Mouse (Mus musculus): ENCODE results near the gene Rnf185. TPM values are rescaled to one million over a fixed set of nuclear protein-coding genes. Genes with fewer than 3 reads are reported as not detected.

Gene Rnf185
- polyA plus RNA-seq, 1 experiment from 2014 or later: 27.6 TPM

GRCm38 (mm10) chr11:3412111-3412510, 40.1 kb downstream of the Rnf185 start:
- H3K9ac ChIP-seq: no peak overlapping the region
- H3K4me3 ChIP-seq (replicated peaks): no peak overlapping the region
- peaks cover 10% of the 10 kb centered on the region; the same call in 1 of the 2 replicates for H3K36me3 ChIP-seq
- no peaks in the 10 kb centered on the region for H3K9me3 ChIP-seq
- no peak for ATAC-seq (ENCODE audit: insufficient read depth, low FRiP score, low read depth)
- H3K4me1 ChIP-seq: peaks cover 14% of the 10 kb centered on the region
- no peak overlapping the region for H3K4me2 ChIP-seq
- H3K27me3 ChIP-seq (replicated peaks): no peaks in the 10 kb centered on the region
- 72% methylated on average over 3 of the region's 3 CpGs for WGBS
- H3K27ac ChIP-seq: no peak overlapping the region

GRCm38 (mm10) chr11:3408997-3409732, 43.0 kb downstream of the Rnf185 start, which contains the start of gene Limk2:
TSS of gene Limk2 (minus strand) at chr11:3409189.
- Histone ChIP-seq H3K27me3 (replicated peaks) (no peaks in the 10 kb centered on the region), H3K27ac (peak within 1 kb of the TSS; percentile 79), H3K4me1 (peaks cover 14% of the 10 kb centered on the region), H3K4me3 (replicated peaks) (peak within 1 kb of the TSS; percentile 72), H3K4me2 (peak within 1 kb of the TSS; percentile 67), H3K9me3 (no peaks in the 10 kb centered on the region), H3K9ac (peak within 1 kb of the TSS; percentile 64), H3K36me3 (no peaks in the 10 kb centered on the region)
- WGBS: 3% methylated on average over 45 of the region's 45 CpGs
- peak; percentile 96 for ATAC-seq (ENCODE audit: insufficient read depth, low FRiP score, low read depth)

- WGBS: 4% methylated on average over 34 of the region's 34 CpGs
- no peak for ATAC-seq (ENCODE audit: insufficient read depth, low FRiP score, low read depth)
These were observed 43.8 kb downstream of the Rnf185 start for GRCm38 (mm10) chr11:3408131-3408996.

GRCm38 (mm10) chr11:3404287-3405047, 47.7 kb downstream of the Rnf185 start:
- 76% methylated on average over 7 of the region's 7 CpGs for whole genome bisulfite sequencing
- no peaks in the 10 kb centered on the region for H3K36me3 ChIP-seq
- no peaks in the 10 kb centered on the region for H3K9me3 ChIP-seq
- H3K4me3 ChIP-seq (replicated peaks): no peak overlapping the region
- no peak overlapping the region for H3K27ac ChIP-seq
- no peaks in the 10 kb centered on the region for H3K27me3 ChIP-seq (replicated peaks)
- H3K4me1 ChIP-seq: peaks cover 12% of the 10 kb centered on the region
- no peak for ATAC-seq (ENCODE audit: insufficient read depth, low FRiP score, low read depth)
- H3K9ac ChIP-seq: no peak overlapping the region
- H3K4me2 ChIP-seq: no peak overlapping the region

More at GRCm38 (mm10) chr11:3408131-3408996, 43.8 kb downstream of the Rnf185 start:
- H3K27ac ChIP-seq: peak overlapping the region; percentile 79
- H3K27me3 ChIP-seq (replicated peaks): no peaks in the 10 kb centered on the region
- peaks cover 14% of the 10 kb centered on the region for H3K4me1 ChIP-seq
- peak overlapping the region; percentile 72 for H3K4me3 ChIP-seq (replicated peaks)
- H3K36me3 ChIP-seq: no peaks in the 10 kb centered on the region
- H3K4me2 ChIP-seq: peak overlapping the region; percentile 67
- H3K9ac ChIP-seq: peak overlapping the region; percentile 64
- H3K9me3 ChIP-seq: no peaks in the 10 kb centered on the region

GRCm38 (mm10) chr11:3403024-3403423, 49.1 kb downstream of the Rnf185 start:
- H3K27me3 ChIP-seq (replicated peaks): no peaks in the 10 kb centered on the region
- ATAC-seq (ENCODE audit: insufficient read depth, low FRiP score, low read depth): peak; percentile 64; the same call in 1 of the 2 replicates
- no peaks in the 10 kb centered on the region for H3K36me3 ChIP-seq
- 74% methylated on average over 3 of the region's 3 CpGs for WGBS
- H3K9me3 ChIP-seq: no peaks in the 10 kb centered on the region
- H3K4me1 ChIP-seq: peaks cover 5% of the 10 kb centered on the region
- no peak overlapping the region for H3K27ac ChIP-seq
- H3K9ac ChIP-seq: no peak overlapping the region
- H3K4me2 ChIP-seq: no peak overlapping the region
- no peak overlapping the region for H3K4me3 ChIP-seq (replicated peaks)

- Histone ChIP-seq H3K27ac (peak overlapping the region; percentile 67), H3K4me3 (replicated peaks) (no peak overlapping the region), H3K4me2 (no peak overlapping the region), H3K4me1 (peaks cover 4% of the 10 kb centered on the region; the same call in 1 of the 2 replicates), H3K27me3 (replicated peaks) (no peaks in the 10 kb centered on the region), H3K9me3 (no peaks in the 10 kb centered on the region), H3K36me3 (no peaks in the 10 kb centered on the region), H3K9ac (no peak overlapping the region)
- 52% methylated on average over 1 of the region's 1 CpGs for WGBS
- ATAC-seq (ENCODE audit: insufficient read depth, low FRiP score, low read depth): peak; percentile 75
These were observed 53.8 kb downstream of the Rnf185 start for GRCm38 (mm10) chr11:3398318-3398717.

GRCm38 (mm10) chr11:3396562-3396961, 55.6 kb downstream of the Rnf185 start:
- Histone ChIP-seq H3K27ac (no peak overlapping the region), H3K9ac (no peak overlapping the region), H3K36me3 (no peaks in the 10 kb centered on the region), H3K9me3 (no peaks in the 10 kb centered on the region), H3K27me3 (replicated peaks) (no peaks in the 10 kb centered on the region), H3K4me3 (replicated peaks) (no peak overlapping the region), H3K4me1 (peaks cover 8% of the 10 kb centered on the region; the same call in 1 of the 2 replicates), H3K4me2 (no peak overlapping the region)
- WGBS: 78% methylated on average over 8 of the region's 8 CpGs
- ATAC-seq (ENCODE audit: insufficient read depth, low FRiP score, low read depth): no peak

- no peak for ATAC-seq (ENCODE audit: insufficient read depth, low FRiP score, low read depth)
- peaks cover 8% of the 10 kb centered on the region; the same call in 1 of the 2 replicates for H3K4me1 ChIP-seq
- H3K27me3 ChIP-seq (replicated peaks): no peaks in the 10 kb centered on the region
- H3K9me3 ChIP-seq: no peaks in the 10 kb centered on the region
- H3K4me3 ChIP-seq (replicated peaks): no peak overlapping the region
- 79% methylated on average over 3 of the region's 3 CpGs for WGBS
- H3K36me3 ChIP-seq: no peaks in the 10 kb centered on the region
- H3K9ac ChIP-seq: no peak overlapping the region
- H3K27ac ChIP-seq: no peak overlapping the region
- H3K4me2 ChIP-seq: no peak overlapping the region
These were observed 56.1 kb downstream of the Rnf185 start for GRCm38 (mm10) chr11:3396091-3396490.

GRCm38 (mm10) chr11:3394520-3394919, 57.6 kb downstream of the Rnf185 start:
- 76% methylated on average over 5 of the region's 5 CpGs for WGBS
- no peak for ATAC-seq (ENCODE audit: insufficient read depth, low FRiP score, low read depth)

GRCm38 (mm10) chr11:3392526-3392925, 59.6 kb downstream of the Rnf185 start:
- no peak for ATAC-seq (ENCODE audit: insufficient read depth, low FRiP score, low read depth)
- H3K27ac ChIP-seq: peak overlapping the region; percentile 16; the same call in 1 of the 2 replicates

More at GRCm38 (mm10) chr11:3394520-3394919, 57.6 kb downstream of the Rnf185 start:
- no peak overlapping the region for H3K4me2 ChIP-seq
- no peaks in the 10 kb centered on the region for H3K9me3 ChIP-seq
- H3K27me3 ChIP-seq (replicated peaks): no peaks in the 10 kb centered on the region
- peaks cover 8% of the 10 kb centered on the region; the same call in 1 of the 2 replicates for H3K4me1 ChIP-seq
- no peaks in the 10 kb centered on the region for H3K36me3 ChIP-seq
- no peak overlapping the region for H3K27ac ChIP-seq
- H3K4me3 ChIP-seq (replicated peaks): no peak overlapping the region
- H3K9ac ChIP-seq: no peak overlapping the region

GRCm38 (mm10) chr11:3390789-3391188, 61.4 kb downstream of the Rnf185 start:
- H3K9ac ChIP-seq: no peak overlapping the region
- H3K9me3 ChIP-seq: no peaks in the 10 kb centered on the region
- H3K27ac ChIP-seq: peak overlapping the region; percentile 10; the same call in 1 of the 2 replicates
- no peak overlapping the region for H3K4me2 ChIP-seq
- no peaks in the 10 kb centered on the region for H3K36me3 ChIP-seq
- H3K27me3 ChIP-seq (replicated peaks): no peaks in the 10 kb centered on the region
- ATAC-seq (ENCODE audit: insufficient read depth, low FRiP score, low read depth): no peak
- WGBS: 71% methylated on average over 5 of the region's 5 CpGs
- H3K4me1 ChIP-seq: peaks cover 9% of the 10 kb centered on the region
- H3K4me3 ChIP-seq (replicated peaks): no peak overlapping the region

More at GRCm38 (mm10) chr11:3392526-3392925, 59.6 kb downstream of the Rnf185 start:
- Histone ChIP-seq H3K9me3 (no peaks in the 10 kb centered on the region), H3K4me3 (replicated peaks) (no peak overlapping the region), H3K4me1 (peaks cover 6% of the 10 kb centered on the region; the same call in 1 of the 2 replicates), H3K36me3 (no peaks in the 10 kb centered on the region), H3K9ac (no peak overlapping the region), H3K4me2 (no peak overlapping the region), H3K27me3 (replicated peaks) (no peaks in the 10 kb centered on the region)
- WGBS: 66% methylated on average over 8 of the region's 8 CpGs
